Mouse (Mus musculus): ENCODE data around the gene Clybl. TPM values are rescaled to one million over a fixed set of nuclear protein-coding genes. Genes with fewer than 3 reads are reported as not detected.

The Clybl gene
- polyA plus RNA-seq, 1 experiment from 2014 or later = 28.8 TPM

- TF ChIP-seq CTCF (IDR thresholded peaks at IDR 0.05; ENCODE audit: low read depth) (no peak), EP300 (optimal IDR thresholded peaks at IDR 0.05) (no peak)
- no peak overlapping the region for H3K4me2 ChIP-seq (replicated peaks; ENCODE audit: low read depth)
- ATAC-seq (ENCODE audit: low FRiP score, low TSS enrichment) (no peak), DNase-seq (ENCODE audit: low spot score) (no peak)
- WGBS = 85% methylated on average over 4 of the region's 4 CpGs
- no peaks in the 10 kb centered on the region for H3K4me1 ChIP-seq (replicated peaks; ENCODE audit: control insufficient read depth, insufficient read depth)
- no peak overlapping the region for H3K4me3 ChIP-seq (ENCODE audit: low read depth, low read length)
- no peak overlapping the region for H3K27ac ChIP-seq (replicated peaks)
- no peaks in the 10 kb centered on the region for H3K36me3 ChIP-seq (ENCODE audit: control insufficient read depth, insufficient read depth, low read length)
- no peak overlapping the region for H3K9ac ChIP-seq (ENCODE audit: low read length)
- H3K9me3 ChIP-seq (ENCODE audit: control insufficient read depth, low read length) = no peaks in the 10 kb centered on the region
- no peaks in the 10 kb centered on the region for H3K27me3 ChIP-seq (ENCODE audit: control insufficient read depth, insufficient read depth, low read length)
Measured at GRCm38 (mm10) chr14:122349761-122350160, 168.3 kb downstream of the Clybl start.

- no peak for TF ChIP-seq EP300 (optimal IDR thresholded peaks at IDR 0.05)
- TF ChIP-seq CTCF (IDR thresholded peaks at IDR 0.05; ENCODE audit: low read depth) = no peak
- ATAC-seq (ENCODE audit: low FRiP score, low TSS enrichment) (no peak), DNase-seq (ENCODE audit: low spot score) (no peak)
- H3K27ac ChIP-seq (replicated peaks) = no peak overlapping the region
- no peak overlapping the region for H3K9ac ChIP-seq (ENCODE audit: low read length)
- no peaks in the 10 kb centered on the region for H3K9me3 ChIP-seq (ENCODE audit: control insufficient read depth, low read length)
- no peaks in the 10 kb centered on the region for H3K4me1 ChIP-seq (replicated peaks; ENCODE audit: control insufficient read depth, insufficient read depth)
- 85% methylated on average over 8 of the region's 8 CpGs for WGBS
- H3K36me3 ChIP-seq (ENCODE audit: control insufficient read depth, insufficient read depth, low read length) = no peaks in the 10 kb centered on the region
- H3K4me2 ChIP-seq (replicated peaks; ENCODE audit: low read depth) = no peak overlapping the region
- no peaks in the 10 kb centered on the region for H3K27me3 ChIP-seq (ENCODE audit: control insufficient read depth, insufficient read depth, low read length)
- H3K4me3 ChIP-seq (ENCODE audit: low read depth, low read length) = no peak overlapping the region
Measured at GRCm38 (mm10) chr14:122350766-122351165, 169.3 kb downstream of the Clybl start.

GRCm38 (mm10) chr14:122357316-122357715 is 175.8 kb downstream of the Clybl start:
- DNase-seq (ENCODE audit: low spot score) (no peak), ATAC-seq (ENCODE audit: low FRiP score, low TSS enrichment) (no peak)
- no peak overlapping the region for H3K4me2 ChIP-seq (replicated peaks; ENCODE audit: low read depth)
- no peaks in the 10 kb centered on the region for H3K9me3 ChIP-seq (ENCODE audit: control insufficient read depth, low read length)
- H3K27ac ChIP-seq (replicated peaks) = no peak overlapping the region
- no peaks in the 10 kb centered on the region for H3K36me3 ChIP-seq (ENCODE audit: control insufficient read depth, insufficient read depth, low read length)
- 80% methylated on average over 4 of the region's 4 CpGs for WGBS
- H3K4me1 ChIP-seq (replicated peaks; ENCODE audit: control insufficient read depth, insufficient read depth) = no peaks in the 10 kb centered on the region
- H3K9ac ChIP-seq (ENCODE audit: low read length) = no peak overlapping the region
- H3K4me3 ChIP-seq (ENCODE audit: low read depth, low read length) = no peak overlapping the region
- no peak for TF ChIP-seq EP300 (optimal IDR thresholded peaks at IDR 0.05)
- TF ChIP-seq CTCF (IDR thresholded peaks at IDR 0.05; ENCODE audit: low read depth) = no peak
- H3K27me3 ChIP-seq (ENCODE audit: control insufficient read depth, insufficient read depth, low read length) = no peaks in the 10 kb centered on the region

GRCm38 (mm10) chr14:122358592-122358991 is 177.1 kb downstream of the Clybl start:
- no peak for DNase-seq (ENCODE audit: low spot score)
- 78% methylated on average over 3 of the region's 3 CpGs for WGBS
- Histone ChIP-seq H3K27ac (replicated peaks) (no peak overlapping the region), H3K4me1 (replicated peaks; ENCODE audit: control insufficient read depth, insufficient read depth) (no peaks in the 10 kb centered on the region), H3K27me3 (ENCODE audit: control insufficient read depth, insufficient read depth, low read length) (no peaks in the 10 kb centered on the region), H3K4me3 (ENCODE audit: low read depth, low read length) (no peak overlapping the region), H3K9ac (ENCODE audit: low read length) (no peak overlapping the region), H3K4me2 (replicated peaks; ENCODE audit: low read depth) (no peak overlapping the region), H3K9me3 (ENCODE audit: control insufficient read depth, low read length) (no peaks in the 10 kb centered on the region), H3K36me3 (ENCODE audit: control insufficient read depth, insufficient read depth, low read length) (no peaks in the 10 kb centered on the region)
- ATAC-seq (ENCODE audit: low FRiP score, low TSS enrichment) = no peak
- no peak for TF ChIP-seq EP300 (optimal IDR thresholded peaks at IDR 0.05)
- TF ChIP-seq CTCF (IDR thresholded peaks at IDR 0.05; ENCODE audit: low read depth) = no peak

GRCm38 (mm10) chr14:122359136-122359905 is 177.8 kb downstream of the Clybl start:
- DNase-seq (ENCODE audit: low spot score) = no peak
- WGBS = 86% methylated on average over 23 of the region's 23 CpGs
- no peak overlapping the region for H3K4me2 ChIP-seq (replicated peaks; ENCODE audit: low read depth)
- H3K9ac ChIP-seq (ENCODE audit: low read length) = no peak overlapping the region
- no peaks in the 10 kb centered on the region for H3K4me1 ChIP-seq (replicated peaks; ENCODE audit: control insufficient read depth, insufficient read depth)
- no peak overlapping the region for H3K4me3 ChIP-seq (ENCODE audit: low read depth, low read length)
- TF ChIP-seq EP300 (optimal IDR thresholded peaks at IDR 0.05) (no peak), CTCF (IDR thresholded peaks at IDR 0.05; ENCODE audit: low read depth) (no peak)
- H3K9me3 ChIP-seq (ENCODE audit: control insufficient read depth, low read length) = no peaks in the 10 kb centered on the region
- H3K36me3 ChIP-seq (ENCODE audit: control insufficient read depth, insufficient read depth, low read length) = no peaks in the 10 kb centered on the region
- no peak for ATAC-seq (ENCODE audit: low FRiP score, low TSS enrichment)
- H3K27me3 ChIP-seq (ENCODE audit: control insufficient read depth, insufficient read depth, low read length) = no peaks in the 10 kb centered on the region
- H3K27ac ChIP-seq (replicated peaks) = no peak overlapping the region

- 71% methylated on average over 9 of the region's 9 CpGs for WGBS
- ATAC-seq (ENCODE audit: low FRiP score, low TSS enrichment) = no peak
- H3K27me3 ChIP-seq (ENCODE audit: control insufficient read depth, insufficient read depth, low read length) = no peaks in the 10 kb centered on the region
- no peak overlapping the region for H3K4me3 ChIP-seq (ENCODE audit: low read depth, low read length)
- H3K36me3 ChIP-seq (ENCODE audit: control insufficient read depth, insufficient read depth, low read length) = no peaks in the 10 kb centered on the region
- DNase-seq (ENCODE audit: low spot score) = no peak
- no peak overlapping the region for H3K27ac ChIP-seq (replicated peaks)
- no peak overlapping the region for H3K4me2 ChIP-seq (replicated peaks; ENCODE audit: low read depth)
- H3K4me1 ChIP-seq (replicated peaks; ENCODE audit: control insufficient read depth, insufficient read depth) = no peaks in the 10 kb centered on the region
- no peaks in the 10 kb centered on the region for H3K9me3 ChIP-seq (ENCODE audit: control insufficient read depth, low read length)
- TF ChIP-seq CTCF (IDR thresholded peaks at IDR 0.05; ENCODE audit: low read depth) = no peak
- no peak for TF ChIP-seq EP300 (optimal IDR thresholded peaks at IDR 0.05)
- H3K9ac ChIP-seq (ENCODE audit: low read length) = no peak overlapping the region
Measured at GRCm38 (mm10) chr14:122361807-122362206, 180.3 kb downstream of the Clybl start.

Data from stomach, postnatal 0 days (tissue).